Mouse (Mus musculus): ENCODE measurements at regions not wholly inside any gene's neighbourhood (a gene's known extent, or its start where the extent isn't known, plus 50 kb on each side); places are given as distances from the start of the nearest gene placed in this dataset.

DNA sequence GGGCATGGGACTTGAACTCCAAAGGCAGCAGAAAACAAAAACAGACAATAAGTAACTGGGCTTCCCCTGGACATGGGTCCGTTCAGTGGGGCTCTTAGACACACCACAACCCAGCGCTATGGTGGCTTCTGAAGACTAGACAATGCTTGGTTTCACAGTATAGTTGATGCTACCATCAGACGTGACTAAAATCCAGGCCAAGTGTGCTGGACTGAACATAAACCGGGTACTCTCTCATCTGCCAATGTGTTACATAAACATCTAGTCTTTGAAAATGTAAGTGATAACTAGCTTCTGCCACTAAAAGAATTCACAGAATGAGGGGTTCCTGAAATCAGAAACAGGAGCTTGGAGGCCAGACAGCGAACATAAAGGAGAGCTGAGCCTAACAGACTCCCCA is 251.7 kb upstream of the Thrb start:
- TF ChIP-seq CTCF (IDR thresholded peaks at IDR 0.05) (no peak), POLR2A (IDR thresholded peaks at IDR 0.05; ENCODE audit: insufficient read depth, low read depth, low read length) (no peak)

Data from heart, adult 2 months (tissue).